Mouse (Mus musculus): ENCODE data around the gene March1.
"Not testable (repeated sequence)": the region's sequence is repeated elsewhere in the genome, so short reads cannot be mapped to it uniquely, and the experiment has no call there.

March1 gene

GRCm38 (mm10) chr8:66415234-66415633 is 797.5 kb downstream of the March1 start:
- no peak for DNase-seq (ENCODE audit: low spot score in 2 of 2)

GRCm38 (mm10) chr8:66417591-66417990 is 799.9 kb downstream of the March1 start:
- not testable (repeated sequence) for DNase-seq (ENCODE audit: low spot score in 2 of 2)

GRCm38 (mm10) chr8:66430639-66431038 is 812.9 kb downstream of the March1 start:
- DNase-seq (ENCODE audit: low spot score in 2 of 2) = no peak

GRCm38 (mm10) chr8:66433577-66433976 is 815.9 kb downstream of the March1 start:
- DNase-seq (ENCODE audit: low spot score in 2 of 2) = no peak

- DNase-seq (ENCODE audit: low spot score in 2 of 2) = no peak
Measured at GRCm38 (mm10) chr8:66436804-66437203, 819.1 kb downstream of the March1 start.

- DNase-seq (ENCODE audit: low spot score in 2 of 2) = no peak
Measured at GRCm38 (mm10) chr8:66437929-66438328, 820.2 kb downstream of the March1 start.

GRCm38 (mm10) chr8:66438468-66438867 is 820.8 kb downstream of the March1 start:
- no peak for DNase-seq (ENCODE audit: low spot score in 2 of 2)

- DNase-seq (ENCODE audit: low spot score in 2 of 2) = no peak
Measured at GRCm38 (mm10) chr8:66441123-66441522, 823.4 kb downstream of the March1 start.

- DNase-seq (ENCODE audit: low spot score in 2 of 2) = no peak
Measured at GRCm38 (mm10) chr8:66442778-66443177, 825.1 kb downstream of the March1 start.

GRCm38 (mm10) chr8:66444141-66444540 is 826.4 kb downstream of the March1 start:
- DNase-seq (ENCODE audit: low spot score in 2 of 2) = peak in 1 of 2 experiments; percentile 14

GRCm38 (mm10) chr8:66445351-66445750 is 827.7 kb downstream of the March1 start:
- no peak for DNase-seq (ENCODE audit: low spot score in 2 of 2)

GRCm38 (mm10) chr8:66450691-66451090 is 833.0 kb downstream of the March1 start:
- peak in 1 of 2 experiments; percentile 14 for DNase-seq (ENCODE audit: low spot score in 2 of 2)

GRCm38 (mm10) chr8:66457057-66457456 is 839.4 kb downstream of the March1 start:
- no peak for DNase-seq (ENCODE audit: low spot score in 2 of 2)

GRCm38 (mm10) chr8:66469821-66470220 is 852.1 kb downstream of the March1 start:
- no peak for DNase-seq (ENCODE audit: low spot score in 2 of 2)

- no peak for DNase-seq (ENCODE audit: low spot score in 2 of 2)
Measured at GRCm38 (mm10) chr8:66476880-66477279, 859.2 kb downstream of the March1 start.

- peak; percentile 69 to 79 for DNase-seq (ENCODE audit: low spot score in 2 of 2)
Measured at GRCm38 (mm10) chr8:66486084-66486763, 868.5 kb downstream of the March1 start, which contains the start of gene Tma16. Gene Tma16, minus strand, starts transcription at chr8:66486530.

GRCm38 (mm10) chr8:66488556-66488955 is 870.9 kb downstream of the March1 start:
- DNase-seq (ENCODE audit: low spot score in 2 of 2) = no peak

GRCm38 (mm10) chr8:66490624-66491023 is 872.9 kb downstream of the March1 start:
- DNase-seq (ENCODE audit: low spot score in 2 of 2) = no peak

GRCm38 (mm10) chr8:66494496-66494895 is 876.8 kb downstream of the March1 start:
- DNase-seq (ENCODE audit: low spot score in 2 of 2) = no peak

- DNase-seq (ENCODE audit: low spot score in 2 of 2) = peak; percentile 24 to 62
Measured at GRCm38 (mm10) chr8:66495726-66496125, 878.0 kb downstream of the March1 start.

GRCm38 (mm10) chr8:66496998-66497577 is 879.4 kb downstream of the March1 start:
- peak; percentile 11 to 27 for DNase-seq (ENCODE audit: low spot score in 2 of 2)

- no peak for DNase-seq (ENCODE audit: low spot score in 2 of 2)
Measured at GRCm38 (mm10) chr8:66503381-66503780, 885.7 kb downstream of the March1 start.

GRCm38 (mm10) chr8:66511537-66511936 is 893.8 kb downstream of the March1 start, which contains the start of gene Tktl2:
Gene Tktl2, plus strand, starts transcription at chr8:66511756.
- no peak for DNase-seq (ENCODE audit: low spot score in 2 of 2)

Data from natural killer cell, adult 2 months (primary cell).